Mouse (Mus musculus) hindbrain, embryonic 13.5 days (tissue): ENCODE measurements around the gene Fam110a. TPM values are rescaled to one million over a fixed set of nuclear protein-coding genes. Genes with fewer than 3 reads are reported as not detected.

Source experiments
- ATAC-seq: fragments of 200-750 bp; cut with Nextera tagmentation; 2 replicates; pipeline ENCODE4 v1.8.0; 2017; ENCODE audit warnings: moderate TSS enrichment; ENCODE audit not compliant: low FRiP score
- H3K27ac ChIP-seq: fragments of 300-500 bp; sonication (generic); 2 replicates; pipeline ENCODE4 v1.5.1; 2015; ENCODE audit warnings: inconsistent platforms, mild to moderate bottlenecking, moderate library complexity
- H3K27me3 ChIP-seq: fragments of 300-500 bp; sonication (generic); 2 replicates; pipeline ENCODE4 v1.6.1; 2015; ENCODE audit warnings: mild to moderate bottlenecking, inconsistent platforms
- H3K36me3 ChIP-seq: fragments of 300-500 bp; sonication (generic); 2 replicates; pipeline ENCODE4 v1.6.1; 2015; ENCODE audit warnings: mild to moderate bottlenecking, inconsistent platforms
- H3K4me1 ChIP-seq: fragments of 300-500 bp; sonication (generic); replicated peaks from 2 replicates; pipeline ENCODE4 v1.6.1; 2015; ENCODE audit warnings: inconsistent platforms
- H3K4me2 ChIP-seq: fragments of 300-500 bp; sonication (generic); 2 replicates; pipeline ENCODE4 v1.6.1; 2015; ENCODE audit warnings: inconsistent platforms, mild to moderate bottlenecking, moderate library complexity
- H3K4me3 ChIP-seq: fragments of 300-500 bp; sonication (generic); 2 replicates; pipeline ENCODE4 v1.5.1; 2015; ENCODE audit warnings: mild to moderate bottlenecking, inconsistent platforms
- H3K9ac ChIP-seq: fragments of 300-500 bp; sonication (generic); 2 replicates; pipeline ENCODE4 v1.6.1; 2015; ENCODE audit warnings: mild to moderate bottlenecking, inconsistent platforms
- H3K9me3 ChIP-seq: fragments of 300-500 bp; sonication (generic); 2 replicates; pipeline ENCODE4 v1.6.1; 2016; ENCODE audit warnings: inconsistent platforms
- WGBS: fragments of 180-500 bp; shearing (Covaris S2); methylation state at CpG from one replicate; pipeline ENCODE4 v1.1.7; 2015; 5-methylcytosine and 5-hydroxymethylcytosine counted together
- polyA plus RNA-seq: library from polyadenylated mRNA; unstranded; fragments of >200 nt; fragmentation: Nextera tagmentation; extraction: Ambion mirVana; gene quantifications from 2 replicates; pipeline ENCODE4 v1.2.1, GENCODE M21; 2015

Gene Fam110a
- polyA plus RNA-seq, 1 experiment from 2014 or later, result 71.4 TPM

GRCm38 (mm10) chr2:151967792-151968191, 12.2 kb downstream of the Fam110a start:
- Histone ChIP-seq H3K4me1 (peaks cover 82% of the 10 kb centered on the region), H3K4me3 (peak overlapping the region; percentile 17), H3K36me3 (0 out of 2 replicates have a peak, but pooled peaks cover 3% of the 10 kb centered on the region), H3K4me2 (peak overlapping the region; percentile 83), H3K27ac (peak overlapping the region; percentile 87), H3K9me3 (no peaks in the 10 kb centered on the region), H3K9ac (peak overlapping the region; percentile 60), H3K27me3 (no peaks in the 10 kb centered on the region)
- no peak for ATAC-seq
- 85% methylated on average over 2 of the region's 2 CpGs for WGBS

GRCm38 (mm10) chr2:151967176-151967750, 12.8 kb downstream of the Fam110a start:
- peak overlapping the region; percentile 17 for H3K4me3 ChIP-seq

GRCm38 (mm10) chr2:151964052-151964451, 16.0 kb downstream of the Fam110a start:
- peaks cover 59% of the 10 kb centered on the region for H3K4me1 ChIP-seq
- H3K36me3 ChIP-seq, result 0 out of 2 replicates have a peak, but pooled peaks cover 2% of the 10 kb centered on the region
- H3K9ac ChIP-seq, result 0 out of 2 replicates have a peak overlapping the region, but pooled peaks have one; percentile 25
- no peaks in the 10 kb centered on the region for H3K9me3 ChIP-seq
- 9% methylated on average over 9 of the region's 9 CpGs for WGBS
- no peak overlapping the region for H3K4me2 ChIP-seq
- 0 out of 2 replicates have a peak overlapping the region, but pooled peaks have one; percentile 30 for H3K27ac ChIP-seq
- no peaks in the 10 kb centered on the region for H3K27me3 ChIP-seq
- ATAC-seq, result no peak
- no peak overlapping the region for H3K4me3 ChIP-seq

More at GRCm38 (mm10) chr2:151967176-151967750, 12.8 kb downstream of the Fam110a start:
- Histone ChIP-seq H3K27me3 (no peaks in the 10 kb centered on the region), H3K4me1 (peaks cover 78% of the 10 kb centered on the region), H3K27ac (peak overlapping the region; percentile 87), H3K9me3 (no peaks in the 10 kb centered on the region), H3K9ac (peak overlapping the region; percentile 60), H3K4me2 (peak overlapping the region; percentile 83), H3K36me3 (0 out of 2 replicates have a peak, but pooled peaks cover 3% of the 10 kb centered on the region)
- no peak for ATAC-seq
- 15% methylated on average over 9 of the region's 9 CpGs for WGBS

GRCm38 (mm10) chr2:151963319-151963718, 16.7 kb downstream of the Fam110a start:
- no peak overlapping the region for H3K27ac ChIP-seq
- WGBS, result 86% methylated on average over 5 of the region's 5 CpGs
- H3K36me3 ChIP-seq, result no peaks in the 10 kb centered on the region
- H3K9me3 ChIP-seq, result no peaks in the 10 kb centered on the region
- H3K4me1 ChIP-seq, result peaks cover 51% of the 10 kb centered on the region
- H3K9ac ChIP-seq, result no peak overlapping the region
- no peaks in the 10 kb centered on the region for H3K27me3 ChIP-seq
- ATAC-seq, result no peak
- no peak overlapping the region for H3K4me2 ChIP-seq
- H3K4me3 ChIP-seq, result no peak overlapping the region

- Histone ChIP-seq H3K4me2 (no peak overlapping the region), H3K9me3 (no peaks in the 10 kb centered on the region), H3K9ac (no peak overlapping the region), H3K4me1 (peaks cover 43% of the 10 kb centered on the region), H3K27ac (no peak overlapping the region), H3K36me3 (no peaks in the 10 kb centered on the region), H3K27me3 (no peaks in the 10 kb centered on the region), H3K4me3 (no peak overlapping the region)
- ATAC-seq, result peak; percentile 67; the same call in 1 of the 2 replicates
- WGBS, result 49% methylated on average over 10 of the region's 10 CpGs
These were observed 17.5 kb downstream of the Fam110a start for GRCm38 (mm10) chr2:151962474-151962873.

GRCm38 (mm10) chr2:151961284-151962196, 18.5 kb downstream of the Fam110a start:
- Histone ChIP-seq H3K4me2 (no peak overlapping the region), H3K9ac (no peak overlapping the region), H3K4me3 (no peak overlapping the region), H3K36me3 (no peaks in the 10 kb centered on the region), H3K27me3 (no peaks in the 10 kb centered on the region), H3K27ac (peak overlapping the region; percentile 31), H3K4me1 (peaks cover 34% of the 10 kb centered on the region), H3K9me3 (no peaks in the 10 kb centered on the region)
- 34% methylated on average over 9 of the region's 9 CpGs for WGBS
- no peak for ATAC-seq

GRCm38 (mm10) chr2:151959274-151959673, 20.7 kb downstream of the Fam110a start:
- H3K9me3 ChIP-seq, result no peaks in the 10 kb centered on the region
- H3K9ac ChIP-seq, result no peak overlapping the region
- no peak overlapping the region for H3K4me3 ChIP-seq
- no peak for ATAC-seq
- H3K36me3 ChIP-seq, result no peaks in the 10 kb centered on the region
- no peaks in the 10 kb centered on the region for H3K27me3 ChIP-seq
- 34% methylated on average over 5 of the region's 5 CpGs for WGBS
- H3K4me1 ChIP-seq, result peaks cover 25% of the 10 kb centered on the region
- H3K27ac ChIP-seq, result no peak overlapping the region
- no peak overlapping the region for H3K4me2 ChIP-seq

- Histone ChIP-seq H3K4me3 (no peak overlapping the region), H3K36me3 (no peaks in the 10 kb centered on the region), H3K4me1 (peaks cover 8% of the 10 kb centered on the region), H3K4me2 (no peak overlapping the region), H3K27ac (no peak overlapping the region), H3K9me3 (no peaks in the 10 kb centered on the region), H3K9ac (no peak overlapping the region), H3K27me3 (no peaks in the 10 kb centered on the region)
- 65% methylated on average over 4 of the region's 4 CpGs for WGBS
- 0 out of 2 replicates have a peak, but pooled peaks have one; percentile 47 for ATAC-seq
These were observed 23.4 kb downstream of the Fam110a start for GRCm38 (mm10) chr2:151956500-151957137.

GRCm38 (mm10) chr2:151953665-151954064, 26.4 kb downstream of the Fam110a start:
- no peak overlapping the region for H3K9ac ChIP-seq
- H3K4me3 ChIP-seq, result no peak overlapping the region
- H3K27me3 ChIP-seq, result no peaks in the 10 kb centered on the region
- no peak overlapping the region for H3K27ac ChIP-seq
- 90% methylated on average over 8 of the region's 8 CpGs for WGBS
- H3K9me3 ChIP-seq, result no peaks in the 10 kb centered on the region
- no peak for ATAC-seq
- peaks cover 9% of the 10 kb centered on the region; the same call in 1 of the 2 replicates for H3K4me1 ChIP-seq
- no peak overlapping the region for H3K4me2 ChIP-seq
- no peaks in the 10 kb centered on the region for H3K36me3 ChIP-seq

- H3K4me1 ChIP-seq, result 0 out of 2 replicates have a peak, but pooled peaks cover 6% of the 10 kb centered on the region
- H3K36me3 ChIP-seq, result no peaks in the 10 kb centered on the region
- H3K4me3 ChIP-seq, result no peak overlapping the region
- no peaks in the 10 kb centered on the region for H3K9me3 ChIP-seq
- H3K27me3 ChIP-seq, result no peaks in the 10 kb centered on the region
- no peak overlapping the region for H3K27ac ChIP-seq
- H3K4me2 ChIP-seq, result no peak overlapping the region
- H3K9ac ChIP-seq, result no peak overlapping the region
- ATAC-seq, result no peak
- 59% methylated on average over 2 of the region's 2 CpGs for WGBS
These were observed 30.8 kb downstream of the Fam110a start for GRCm38 (mm10) chr2:151949082-151949774.

GRCm38 (mm10) chr2:151948311-151948710, 31.7 kb downstream of the Fam110a start:
- H3K4me2 ChIP-seq, result no peak overlapping the region
- no peak overlapping the region for H3K9ac ChIP-seq
- no peaks in the 10 kb centered on the region for H3K9me3 ChIP-seq
- H3K36me3 ChIP-seq, result no peaks in the 10 kb centered on the region
- no peak overlapping the region for H3K27ac ChIP-seq
- 0 out of 2 replicates have a peak, but pooled peaks cover 6% of the 10 kb centered on the region for H3K4me1 ChIP-seq
- H3K27me3 ChIP-seq, result no peaks in the 10 kb centered on the region
- WGBS, result 86% methylated on average over 7 of the region's 7 CpGs
- H3K4me3 ChIP-seq, result no peak overlapping the region
- no peak for ATAC-seq
